Mouse (Mus musculus) CH12.LX (cell line): ENCODE measurements around the gene Rtel1.

Experiments used
- CTCF ChIP-seq, 2 experiments: IDR thresholded peaks in 1 of 2; conservative IDR thresholded peaks in 1 of 2; 2 replicates each; pipeline ENCODE4 v1.5.1; 2011 to 2012; ENCODE audit warnings: low read depth in 2 of 2, low read length in 2 of 2, improper control_type of control experiment in 1 of 2, inconsistent platforms in 1 of 2, mild to moderate bottlenecking in 1 of 2, moderate library complexity in 1 of 2
- EP300 ChIP-seq: IDR thresholded peaks from 2 replicates; pipeline ENCODE4 v1.6.1; 2011; ENCODE audit warnings: low read length, improper control_type of control experiment
- MYC ChIP-seq: IDR thresholded peaks from 2 replicates; pipeline ENCODE4 v1.6.1; 2011; ENCODE audit warnings: low read depth, mild to moderate bottlenecking, improper control_type of control experiment, low read length
- NELFE ChIP-seq: IDR thresholded peaks from 2 replicates; pipeline ENCODE4 v1.6.1; 2011; ENCODE audit warnings: low read depth, low read length, improper control_type of control experiment
- POLR2A ChIP-seq: IDR thresholded peaks from 2 replicates; pipeline ENCODE4 v1.6.1; 2011; ENCODE audit warnings: low read depth, mild to moderate bottlenecking, improper control_type of control experiment, low read length
- TBP ChIP-seq: conservative IDR thresholded peaks from 2 replicates; pipeline ENCODE4 v1.6.1; 2011; ENCODE audit warnings: low read depth, low read length, improper control_type of control experiment
- TCF12 ChIP-seq: IDR thresholded peaks from 2 replicates; pipeline ENCODE4 v1.6.1; 2014; ENCODE audit warnings: low read depth, mild to moderate bottlenecking, inconsistent platforms, low read length, improper control_type of control experiment
- USF2 ChIP-seq: conservative IDR thresholded peaks from 2 replicates; pipeline ENCODE4 v1.6.1; 2011; ENCODE audit warnings: low read depth, low read length, improper control_type of control experiment
- ZNF384 ChIP-seq: IDR thresholded peaks from 2 replicates; pipeline ENCODE4 v1.6.1; 2012; ENCODE audit warnings: low read depth, low read length, improper control_type of control experiment, inconsistent platforms

DNA sequence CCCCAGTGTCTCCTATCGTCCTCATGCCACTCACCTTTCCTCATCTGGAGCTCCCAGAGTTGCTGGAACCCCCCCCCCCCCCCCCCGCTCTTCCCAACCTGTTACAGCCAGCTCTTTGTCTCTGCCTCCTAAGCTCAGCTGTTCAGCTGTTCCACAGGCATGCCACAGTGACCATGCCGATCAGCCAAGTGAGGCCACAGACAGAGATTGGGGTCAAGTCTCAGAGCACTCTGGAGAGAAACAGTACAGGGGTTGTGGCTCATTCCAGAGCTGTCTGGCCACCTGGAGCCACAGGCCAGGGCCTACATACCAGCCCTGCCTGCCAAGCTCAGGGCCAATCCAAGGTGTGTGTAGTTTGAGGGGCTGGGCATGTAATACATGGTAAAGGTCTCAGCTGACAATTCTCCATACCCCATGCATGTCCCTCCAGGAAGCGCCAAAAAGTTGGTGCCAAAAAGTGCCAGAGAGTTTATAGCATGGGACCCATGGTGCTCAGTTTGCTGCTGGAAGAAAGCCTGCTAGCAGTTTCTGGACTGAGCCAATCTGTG lies 67.2 kb downstream of the Rtel1 start:
- TF ChIP-seq CTCF (conservative IDR thresholded peaks at IDR 0.05 in 1 of 2, IDR thresholded peaks at IDR 0.05 in 1 of 2; ENCODE audit: low read depth in 2 of 2, low read length in 2 of 2) (no peak), POLR2A (no peak), EP300 (no peak), TCF12 (no peak), TBP (no peak), MYC (no peak), NELFE (no peak), USF2 (no peak), ZNF384 (no peak)
